Mouse (Mus musculus): Measurements from ENCODE around the gene Lpar2.

DNA sequence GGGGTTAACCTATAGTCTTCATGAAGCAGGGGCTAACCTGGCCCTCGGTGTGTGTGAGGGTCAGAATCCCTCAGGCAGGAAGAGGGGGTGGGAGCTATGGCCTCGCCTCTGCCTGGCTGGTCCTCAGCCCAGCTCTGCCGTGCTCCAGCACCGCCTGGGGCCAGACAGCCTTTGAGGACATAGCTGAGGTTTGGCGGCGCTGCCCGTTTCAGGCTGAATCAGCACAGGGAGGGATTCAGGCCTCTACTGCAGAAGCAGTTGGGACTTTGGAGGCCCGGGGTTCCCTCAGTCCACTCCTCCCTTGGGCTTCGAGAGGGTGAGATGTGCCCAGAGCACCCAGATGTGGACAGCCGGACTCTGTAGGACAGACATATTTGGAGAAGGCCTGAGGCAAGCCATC is 53.9 kb downstream of the Lpar2 start:
- TF ChIP-seq POLR2A (IDR thresholded peaks at IDR 0.05; ENCODE audit: insufficient read depth, low read depth, low read length) (no peak), CTCF (IDR thresholded peaks at IDR 0.05; ENCODE audit: insufficient read depth, low read depth, low read length) (no peak)
